Mouse (Mus musculus) large intestine, adult 2 months (tissue): ENCODE measurements around the gene Kpna4. TPM values are rescaled to one million over a fixed set of nuclear protein-coding genes. Genes with fewer than 3 reads are reported as not detected.

Source experiments
- DNase-seq: peaks from one replicate; pipeline ENCODE4 v3.0.0-alpha.2; 2012; ENCODE audit warnings: low read depth, low spot score
- WGBS: fragments of 180-500 bp; shearing (Covaris S2); methylation state at CpG from one replicate; pipeline ENCODE4 v1.1.7; 2018; 5-methylcytosine and 5-hydroxymethylcytosine counted together
- polyA plus RNA-seq: library from polyadenylated mRNA; depleted of rRNA; stranded (reverse); fragments of >200 nt; gene quantifications from 2 replicates; pipeline ENCODE4 v1.2.3, GENCODE M21; 2012; rRNA removed

The Kpna4 gene
- polyA plus RNA-seq = 6.5 and 9.3 TPM in 2 replicates

DNA sequence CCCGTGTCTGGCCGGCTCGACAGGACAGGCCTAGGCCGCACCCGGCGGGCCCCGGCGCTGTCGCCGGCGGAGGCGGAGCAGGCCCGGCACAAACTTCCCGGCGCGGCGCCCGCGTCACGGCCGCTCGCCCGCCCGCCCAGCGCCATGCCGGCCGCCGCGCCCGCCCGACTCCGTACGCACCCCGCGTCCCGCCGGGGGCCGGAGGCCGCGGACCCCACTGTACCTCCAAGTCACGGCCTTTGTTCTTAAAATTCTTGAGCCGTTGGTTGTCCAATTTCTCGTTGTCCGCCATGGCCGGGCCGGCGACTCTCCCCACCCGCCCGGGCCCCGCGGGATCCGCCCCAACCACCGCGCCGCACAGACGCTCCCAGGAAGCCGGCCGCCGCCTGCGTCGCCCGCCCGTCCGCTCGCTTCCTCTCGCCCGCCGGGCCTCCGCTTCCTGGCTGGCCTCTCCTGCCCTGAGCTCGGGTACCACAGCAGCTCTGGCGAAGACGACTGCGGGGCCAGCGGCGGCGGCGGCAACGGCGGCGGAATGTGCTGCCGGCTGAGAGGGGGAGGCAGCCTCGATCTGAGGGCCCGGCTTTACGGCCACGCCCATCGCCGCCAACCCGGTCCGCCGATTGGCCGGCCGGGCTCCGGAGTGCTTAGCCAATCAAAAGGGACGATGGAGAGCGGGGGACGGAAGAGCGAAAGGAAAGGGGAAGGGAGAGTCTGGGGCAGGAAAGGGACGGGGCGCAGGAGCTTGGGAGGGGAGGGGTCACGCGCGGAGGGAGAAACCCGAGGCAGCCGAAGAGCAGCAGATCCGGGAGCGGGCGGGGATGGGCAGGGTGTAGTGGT is at the start of gene Kpna4:
Gene Kpna4, minus strand, starts transcription at position 605 of the 837 bp plus-strand sequence.
- peak; percentile 81 for DNase-seq
- under 1% methylated on average over 106 of the region's 107 CpGs for WGBS

- 14% methylated on average over 1 of the region's 1 CpGs for WGBS
- no peak for DNase-seq
Observed at GRCm38 (mm10) chr3:69175229-69175628, 48.3 kb upstream of the Kpna4 start.

DNA sequence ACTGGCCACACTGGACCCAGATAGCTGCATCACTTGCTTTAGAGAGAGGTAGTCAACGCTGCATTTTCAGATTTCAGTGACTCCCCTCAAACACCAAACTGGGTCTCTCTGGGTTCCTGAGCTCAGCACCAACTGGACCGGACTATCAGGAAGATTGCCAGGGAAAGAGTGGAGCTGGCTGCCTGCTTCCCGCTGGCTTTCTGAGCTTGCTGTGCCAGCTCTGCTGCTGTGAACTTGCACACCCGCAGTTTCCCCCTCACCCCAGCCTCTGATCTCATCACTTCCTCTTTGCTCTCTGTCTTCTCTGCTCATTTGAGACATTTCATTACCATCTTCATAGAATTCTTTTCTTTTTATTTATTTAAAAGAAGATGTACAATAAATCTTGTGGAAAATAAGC is 44.2 kb upstream of the Kpna4 start:
- 50% methylated on average over 4 of the region's 4 CpGs for WGBS
- DNase-seq = no peak

- WGBS = 70% methylated on average over 5 of the region's 5 CpGs
- no peak for DNase-seq
Observed at GRCm38 (mm10) chr3:69169796-69170195, 42.9 kb upstream of the Kpna4 start.

DNA sequence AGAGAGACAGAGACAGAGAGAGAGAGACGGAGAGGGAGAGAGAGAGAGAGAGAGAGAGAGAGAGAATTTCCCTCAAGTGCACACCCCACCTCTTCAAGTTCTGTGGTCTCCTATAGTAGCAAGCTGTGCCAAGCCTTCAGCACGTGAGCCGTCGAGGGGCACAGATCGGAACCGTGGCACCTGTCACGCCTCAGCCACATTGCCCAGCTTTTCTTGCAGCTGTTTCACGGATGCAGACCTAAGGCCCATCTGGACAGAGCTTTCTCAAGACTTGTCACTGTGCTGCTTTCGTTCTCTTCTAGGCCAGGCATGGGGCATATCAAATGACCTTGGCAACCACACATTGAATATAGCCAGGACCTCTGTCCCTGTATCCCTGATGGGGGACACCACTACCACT is 41.8 kb upstream of the Kpna4 start:
- WGBS = 83% methylated on average over 9 of the region's 9 CpGs
- DNase-seq = no peak

DNA sequence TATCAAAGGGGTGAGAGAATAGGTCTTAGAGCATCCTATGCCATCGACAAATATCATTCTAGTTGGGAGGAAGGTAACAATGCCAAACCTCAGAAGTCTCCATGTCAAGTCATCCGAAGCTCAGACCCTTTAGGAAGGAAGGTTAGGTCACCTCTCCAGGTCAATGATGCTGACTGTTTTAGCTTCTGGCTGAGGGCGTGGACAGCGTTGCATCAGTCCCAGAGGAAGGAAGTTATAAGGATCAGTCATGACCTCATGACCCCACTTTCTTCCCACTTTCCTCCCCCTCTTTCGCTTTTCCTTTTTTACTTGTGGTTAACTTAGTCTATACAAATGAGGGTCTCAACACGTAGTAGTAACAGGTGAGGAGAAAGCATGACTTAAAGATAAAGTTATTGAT is 36.1 kb upstream of the Kpna4 start:
- DNase-seq = no peak
- 65% methylated on average over 6 of the region's 6 CpGs for WGBS

DNA sequence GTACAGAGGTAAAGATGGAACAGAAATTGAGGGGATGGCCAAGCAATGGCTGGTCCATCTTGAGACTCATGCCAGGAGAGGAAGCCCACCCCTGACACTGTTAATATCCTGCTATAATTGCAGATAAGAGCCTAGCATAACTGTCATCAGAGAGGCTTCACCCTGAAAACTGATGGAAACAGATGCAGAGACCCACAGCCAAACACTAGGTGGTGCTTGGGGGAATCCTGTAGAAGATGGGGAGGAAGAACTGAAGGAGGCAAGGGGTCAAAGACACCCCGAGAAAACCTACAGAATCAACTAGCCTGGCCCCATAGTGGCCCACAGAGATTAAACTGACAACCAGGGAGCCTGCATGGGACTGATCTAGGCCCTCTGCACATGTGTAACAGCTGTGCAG is 33.5 kb upstream of the Kpna4 start:
- WGBS = 43% methylated on average over 1 of the region's 1 CpGs
- no peak for DNase-seq

- no peak for DNase-seq
Observed at GRCm38 (mm10) chr3:69159501-69159900, 32.6 kb upstream of the Kpna4 start.

GRCm38 (mm10) chr3:69157886-69158285 is 31.0 kb upstream of the Kpna4 start:
- no peak for DNase-seq
- 77% methylated on average over 5 of the region's 5 CpGs for WGBS

More at GRCm38 (mm10) chr3:69159501-69159900, 32.6 kb upstream of the Kpna4 start:
- WGBS = 51% methylated on average over 2 of the region's 2 CpGs

GRCm38 (mm10) chr3:69156484-69156883 is 29.6 kb upstream of the Kpna4 start:
- WGBS = 65% methylated on average over 13 of the region's 13 CpGs
- DNase-seq = no peak

GRCm38 (mm10) chr3:69154691-69155090 is 27.8 kb upstream of the Kpna4 start:
- 61% methylated on average over 2 of the region's 2 CpGs for WGBS
- DNase-seq = no peak

DNA sequence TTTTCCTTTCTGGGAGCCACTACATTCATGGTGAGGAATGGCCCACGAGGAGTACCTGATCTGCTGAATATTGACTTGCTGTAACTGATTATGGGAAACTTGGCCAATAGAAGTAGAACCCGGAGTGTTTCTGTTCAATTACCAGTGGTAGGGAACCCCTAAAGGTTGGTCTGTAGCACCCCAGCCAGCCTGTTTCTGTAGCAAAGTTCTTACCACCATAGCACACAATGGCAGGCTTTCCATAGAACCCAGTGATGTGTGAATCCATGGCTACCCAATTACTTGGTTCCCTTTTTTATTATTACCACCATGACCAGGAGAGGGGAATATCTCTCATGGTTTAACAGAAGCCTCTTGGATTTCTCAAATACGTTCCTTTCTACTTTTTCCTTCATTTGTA is 24.0 kb upstream of the Kpna4 start:
- WGBS = 91% methylated on average over 3 of the region's 3 CpGs

DNA sequence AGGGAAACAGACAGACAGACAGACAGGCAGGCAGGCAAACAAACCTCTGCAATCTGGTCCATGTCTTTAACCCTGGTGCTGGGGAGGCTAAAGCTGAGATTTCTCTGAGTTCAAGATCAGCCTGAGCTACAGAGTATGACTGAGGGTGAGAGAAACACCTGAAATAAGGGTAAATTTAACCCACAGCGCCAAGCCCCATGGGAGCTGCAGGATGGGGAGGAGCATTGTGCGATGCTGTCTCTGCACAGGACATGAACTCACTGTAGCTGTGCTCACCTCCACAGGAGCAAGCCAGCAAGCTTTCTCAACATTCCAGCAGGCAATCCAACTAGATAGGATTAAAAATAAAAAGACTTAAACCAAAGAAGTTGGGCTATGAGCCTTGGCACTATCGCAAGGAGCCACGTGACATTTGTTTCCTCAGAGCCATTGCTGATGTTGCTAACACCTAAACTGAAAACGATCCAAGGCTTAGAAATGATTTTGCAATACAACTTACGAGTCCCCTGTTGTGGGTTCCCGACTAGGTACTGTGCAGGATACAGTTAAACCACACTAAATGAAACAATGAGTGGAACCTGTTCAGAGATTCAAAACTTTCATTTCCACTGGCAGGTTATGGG is 15.6 kb upstream of the Kpna4 start:
- 84% methylated on average over 7 of the region's 7 CpGs for WGBS
- no peak for DNase-seq

More for the DNA sequence above, 24.0 kb upstream of the Kpna4 start:
- no peak for DNase-seq

DNA sequence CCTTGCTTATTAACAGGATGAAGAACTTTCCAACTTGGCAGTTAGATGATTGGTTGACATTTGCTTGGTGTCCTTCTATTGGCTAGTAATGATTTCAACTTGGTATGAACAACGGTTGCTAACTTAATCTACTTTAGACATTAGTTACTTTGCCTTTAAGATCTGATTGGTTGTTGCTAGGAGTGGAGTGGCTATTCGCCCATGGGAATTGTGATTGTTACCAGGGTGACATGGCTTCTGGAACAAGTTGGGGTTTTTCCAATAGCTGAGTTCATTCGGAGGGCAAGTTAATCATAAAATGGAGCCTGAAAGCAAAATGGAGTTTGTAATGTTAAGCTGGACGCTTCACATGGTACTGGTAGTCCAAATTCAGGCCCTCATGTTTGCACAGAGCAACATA is 13.9 kb upstream of the Kpna4 start:
- DNase-seq = no peak
- WGBS = 62% methylated on average over 4 of the region's 4 CpGs

DNA sequence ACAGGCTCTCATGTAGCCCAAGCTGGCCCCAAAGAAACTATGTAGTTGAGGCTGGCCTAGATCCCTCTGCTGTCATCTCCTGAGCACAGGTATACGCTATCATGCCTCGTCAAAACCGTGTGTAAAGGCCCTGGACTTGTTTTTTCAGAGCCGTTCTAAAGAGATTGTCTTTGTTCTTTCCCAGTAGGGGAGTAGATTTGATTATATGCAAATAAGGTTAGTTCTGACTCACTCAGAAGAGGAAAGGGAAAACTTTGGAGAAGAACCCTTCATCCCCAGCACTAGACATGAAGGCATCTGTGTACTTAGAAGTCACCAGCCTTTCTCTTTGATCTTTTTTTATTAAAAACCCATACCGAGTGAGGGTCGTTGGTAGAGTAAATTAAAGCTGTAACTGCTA is 9.1 kb upstream of the Kpna4 start:
- DNase-seq = no peak
- WGBS = 76% methylated on average over 6 of the region's 6 CpGs

DNA sequence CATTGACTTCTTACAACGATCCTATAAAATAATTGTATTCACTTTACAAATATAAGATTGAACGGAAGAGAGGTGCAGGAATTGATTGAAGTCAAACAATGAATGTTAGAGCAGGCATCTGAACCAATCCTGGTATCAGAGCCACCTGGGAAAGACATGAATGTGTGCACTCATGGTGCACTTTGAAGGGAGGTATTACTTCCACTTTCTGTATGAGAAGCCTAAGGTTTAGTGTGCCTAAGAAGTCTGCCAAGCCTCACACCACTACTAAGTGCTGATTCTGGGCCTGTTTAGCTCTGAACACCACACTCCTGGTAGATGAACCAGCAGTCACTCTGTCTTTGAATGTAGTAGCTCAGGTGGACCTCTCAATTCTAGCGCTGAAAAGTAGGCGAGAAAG is 4.1 kb upstream of the Kpna4 start:
- DNase-seq = no peak
- 70% methylated on average over 4 of the region's 4 CpGs for WGBS

DNA sequence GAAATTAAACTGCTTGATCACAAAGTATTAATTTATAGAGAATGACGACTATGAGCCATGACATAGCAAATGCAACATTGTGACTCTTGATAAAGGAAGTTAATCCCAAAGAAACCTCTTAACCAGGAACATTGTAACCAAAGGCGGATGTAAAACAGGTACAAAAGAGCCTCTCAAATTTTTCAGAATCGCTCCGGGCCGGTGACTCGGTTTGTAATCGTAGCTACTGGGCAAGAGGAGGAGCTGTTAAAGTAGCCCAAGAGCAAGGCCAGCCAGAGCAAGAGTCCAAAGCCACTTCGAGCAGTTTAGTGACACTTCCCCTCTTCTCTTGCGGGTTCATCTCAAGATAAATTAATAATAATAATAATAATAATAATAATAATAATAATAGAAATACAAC is 780 bp upstream of the Kpna4 start:
- no peak for DNase-seq
- 5% methylated on average over 9 of the region's 9 CpGs for WGBS

- DNase-seq = no peak
- 0% methylated on average over 10 of the region's 10 CpGs for WGBS
Observed at GRCm38 (mm10) chr3:69127346-69127678, 399 bp upstream of the Kpna4 start.

- WGBS = 1% methylated on average over 35 of the region's 35 CpGs
- peak; percentile 28 for DNase-seq
Observed at GRCm38 (mm10) chr3:69125891-69126508, 913 bp downstream of the Kpna4 start.

- DNase-seq = no peak
- 6% methylated on average over 4 of the region's 4 CpGs for WGBS
Observed at GRCm38 (mm10) chr3:69125461-69125860, 1.5 kb downstream of the Kpna4 start.

GRCm38 (mm10) chr3:69118827-69119226 is 8.1 kb downstream of the Kpna4 start:
- no peak for DNase-seq
- 49% methylated on average over 3 of the region's 3 CpGs for WGBS
